Mouse (Mus musculus) CH12.LX (cell line): ENCODE data around the gene Ltv1. TPM values are rescaled to one million over a fixed set of nuclear protein-coding genes. Genes with fewer than 3 reads are reported as not detected.

Source experiments
- DNase-seq: peaks from one replicate; pipeline ENCODE4 v3.0.0-alpha.2; 2013; ENCODE audit errors: extremely low read depth
- H3K27ac ChIP-seq: 2 replicates; pipeline ENCODE4 v1.5.1; 2012; ENCODE audit warnings: low read depth, mild to moderate bottlenecking, control low read depth, moderate library complexity; ENCODE audit not compliant: insufficient read depth
- H3K27me3 ChIP-seq: replicated peaks from 2 replicates; pipeline ENCODE3; 2012; ENCODE audit warnings: inconsistent platforms
- H3K36me3 ChIP-seq, 2 experiments: replicated peaks in 1 of 2; 2 replicates each; pipeline versions ENCODE3 to v1.6.1; 2012; ENCODE audit warnings: inconsistent platforms in 1 of 2, low read length in 1 of 2, mild to moderate bottlenecking in 1 of 2, mixed read lengths in 1 of 2, moderate library complexity in 1 of 2; ENCODE audit not compliant: control insufficient read depth in 1 of 2, insufficient read depth in 1 of 2
- H3K4me1 ChIP-seq, 2 experiments: 2 replicates each; pipeline ENCODE4 v1.6.1; 2012; ENCODE audit warnings: inconsistent platforms in 1 of 2, moderate library complexity in 1 of 2; ENCODE audit not compliant: insufficient read depth in 2 of 2, control insufficient read depth in 1 of 2
- H3K4me2 ChIP-seq: 2 replicates; pipeline ENCODE4 v1.6.1; 2012; ENCODE audit warnings: low read depth, mild to moderate bottlenecking, control low read depth; ENCODE audit not compliant: poor library complexity, insufficient read depth, severe bottlenecking
- H3K4me3 ChIP-seq, 3 experiments: fragments of 150-350 bp in 1 of 3; sonication (generic) in 1 of 3; replicated peaks in 1 of 3; 2 replicates each; pipeline versions ENCODE3 to v1.5.1; 2011 to 2012; ENCODE audit warnings: low read depth in 2 of 3, low read length in 2 of 3, mild to moderate bottlenecking in 2 of 3, moderate library complexity in 2 of 3, control low read depth in 1 of 3, improper control_type of control experiment in 1 of 3, inconsistent platforms in 1 of 3, mixed read lengths in 1 of 3; ENCODE audit not compliant: poor library complexity in 1 of 3
- H3K79me2 ChIP-seq: replicated peaks from 2 replicates; pipeline ENCODE4 v1.6.1; 2012; ENCODE audit warnings: mild to moderate bottlenecking, moderate library complexity; ENCODE audit not compliant: control insufficient read depth, poor library complexity, insufficient read depth, severe bottlenecking; ENCODE audit errors: extremely low read depth
- H3K9ac ChIP-seq: 2 replicates; pipeline ENCODE4 v1.6.1; 2012; ENCODE audit warnings: low read depth, mild to moderate bottlenecking, control low read depth, moderate library complexity; ENCODE audit not compliant: insufficient read depth
- H3K9me3 ChIP-seq: replicated peaks from 2 replicates; pipeline ENCODE3; 2012; ENCODE audit warnings: low read length, inconsistent platforms, mixed read lengths
- BHLHE40 ChIP-seq: IDR thresholded peaks from 2 replicates; pipeline ENCODE4 v1.6.1; 2011; ENCODE audit warnings: mild to moderate bottlenecking, low read depth, low read length, improper control_type of control experiment
- CHD1 ChIP-seq: IDR thresholded peaks from 2 replicates; pipeline ENCODE4 v1.6.1; 2012; ENCODE audit warnings: low read depth, low read length, improper control_type of control experiment, inconsistent platforms
- ELF1 ChIP-seq: IDR thresholded peaks from 2 replicates; pipeline ENCODE4 v1.6.1; 2014; ENCODE audit warnings: low read depth, mild to moderate bottlenecking, inconsistent platforms, low read length, improper control_type of control experiment
- EP300 ChIP-seq: IDR thresholded peaks from 2 replicates; pipeline ENCODE4 v1.6.1; 2011; ENCODE audit warnings: low read length, improper control_type of control experiment
- ETS1 ChIP-seq: conservative IDR thresholded peaks from 2 replicates; pipeline ENCODE4 v1.6.1; 2012; ENCODE audit warnings: low read depth, mild to moderate bottlenecking, inconsistent platforms, low read length, improper control_type of control experiment, moderate library complexity
- HCFC1 ChIP-seq: IDR thresholded peaks from 2 replicates; pipeline ENCODE4 v1.6.1; 2012; ENCODE audit warnings: low read depth, mild to moderate bottlenecking, inconsistent platforms, low read length, improper control_type of control experiment
- JUND ChIP-seq: conservative IDR thresholded peaks from 2 replicates; pipeline ENCODE4 v1.6.1; 2011; ENCODE audit warnings: low read depth, low read length, improper control_type of control experiment
- MAX ChIP-seq: IDR thresholded peaks from 2 replicates; pipeline ENCODE4 v1.6.1; 2011; ENCODE audit warnings: low read length, improper control_type of control experiment
- MXI1 ChIP-seq: IDR thresholded peaks from 2 replicates; pipeline ENCODE4 v1.6.1; 2011; ENCODE audit warnings: mild to moderate bottlenecking, low read depth, low read length, improper control_type of control experiment
- MYC ChIP-seq: IDR thresholded peaks from 2 replicates; pipeline ENCODE4 v1.6.1; 2011; ENCODE audit warnings: low read depth, mild to moderate bottlenecking, improper control_type of control experiment, low read length
- NRF1 ChIP-seq: IDR thresholded peaks from 2 replicates; pipeline ENCODE4 v1.6.1; 2014; ENCODE audit warnings: low read depth, mild to moderate bottlenecking, inconsistent platforms, low read length, improper control_type of control experiment, moderate library complexity
- PAX5 ChIP-seq: IDR thresholded peaks from 2 replicates; pipeline ENCODE4 v1.6.1; 2012; ENCODE audit warnings: low read length, inconsistent platforms, mixed read lengths
- RAD21 ChIP-seq: IDR thresholded peaks from 2 replicates; pipeline ENCODE4 v1.6.1; 2011; ENCODE audit warnings: low read depth, mild to moderate bottlenecking, low read length, improper control_type of control experiment, moderate library complexity
- SMC3 ChIP-seq: IDR thresholded peaks from 2 replicates; pipeline ENCODE4 v1.6.1; 2011; ENCODE audit warnings: low read depth, low read length, improper control_type of control experiment
- TBP ChIP-seq: conservative IDR thresholded peaks from 2 replicates; pipeline ENCODE4 v1.6.1; 2011; ENCODE audit warnings: low read depth, low read length, improper control_type of control experiment
- TCF12 ChIP-seq: IDR thresholded peaks from 2 replicates; pipeline ENCODE4 v1.6.1; 2014; ENCODE audit warnings: low read depth, mild to moderate bottlenecking, inconsistent platforms, low read length, improper control_type of control experiment
- dilution Hi-C: fragments of 300-500 bp; cut with MboI; formaldehyde crosslinking; loops from 2 replicates; pipeline ENCODE4 v1.14.3; 2020; ENCODE audit warnings: low sequenced_read_pairs; ENCODE audit not compliant: extremely low pct_unique_long_range_greater_than_20kb, extremely low pct_ligation_motif_present
- in situ Hi-C: fragments of 300-500 bp; cut with MboI; formaldehyde crosslinking; loops from 3 replicates; pipeline ENCODE4 v1.14.3; 2019; ENCODE audit warnings: low sequenced_read_pairs, low pct_ligation_motif_present, low pct_unique_long_range_greater_than_20kb, mixed read lengths
- polyA plus RNA-seq: library from polyadenylated mRNA; unstranded; fragments of >175 nt; gene quantifications from 2 replicates; pipeline ENCODE4 v1.2.1, GENCODE M21; 2012; ENCODE audit warnings: low read depth; ENCODE audit not compliant: insufficient read length
- total RNA-seq, 2 experiments: library from RNA; depleted of rRNA; stranded (reverse); fragments of 300-350 nt in 1 of 2; fragments of >200 nt in 1 of 2; gene quantifications; 2 replicates each; pipeline ENCODE4 v1.2.3; 2012 to 2014

The Ltv1 gene
- total and polyA plus RNA-seq, 3 experiments: 32.1 to 93.4 (median 66.0) TPM

- in situ Hi-C loops: no loop called here
- TF ChIP-seq MYC: no peak
- TF ChIP-seq CHD1: no peak
- no peak for TF ChIP-seq BHLHE40
- TF ChIP-seq ELF1: no peak
- TF ChIP-seq MAX: no peak
- TF ChIP-seq TBP: no peak
- TF ChIP-seq SMC3: no peak
- no peak for TF ChIP-seq TCF12
- TF ChIP-seq PAX5: no peak
- no peak for TF ChIP-seq MXI1
- no peak for TF ChIP-seq RAD21
- TF ChIP-seq HCFC1: no peak
- TF ChIP-seq JUND: no peak
- TF ChIP-seq EP300: no peak
- no peaks in the 10 kb centered on the region for H3K9me3 ChIP-seq
- DNase-seq: no peak
- no peak overlapping the region for H3K4me2 ChIP-seq
- H3K4me1 ChIP-seq: peaks cover 0 to 19% of the 10 kb centered on the region in 2 experiments; a peak in 2 of 4 replicates
- H3K79me2 ChIP-seq: no peaks in the 10 kb centered on the region
- dilution Hi-C loops: no loop called here
- no peak overlapping the region for H3K9ac ChIP-seq
- H3K27me3 ChIP-seq: no peaks in the 10 kb centered on the region
- no peak overlapping the region for H3K4me3 ChIP-seq
- no peak overlapping the region for H3K27ac ChIP-seq
- H3K36me3 ChIP-seq: no peaks in the 10 kb centered on the region
These were observed 41.5 kb upstream of the Ltv1 start for GRCm38 (mm10) chr10:13234503-13234902.

GRCm38 (mm10) chr10:13233941-13234340 lies 41.0 kb upstream of the Ltv1 start:
- 0 out of 2 replicates have a peak, but pooled peaks have one; percentile 9 for TF ChIP-seq TBP
- no peak for TF ChIP-seq SMC3
- peak; percentile 49 for TF ChIP-seq NRF1
- TF ChIP-seq ETS1: no peak
- peak; percentile 69 for DNase-seq
- Histone ChIP-seq H3K4me3 (no peak overlapping the region), H3K4me1 (peaks cover 0 to 19% of the 10 kb centered on the region in 2 experiments; a peak in 2 of 4 replicates), H3K4me2 (no peak overlapping the region; the same call in 1 of the 2 replicates), H3K9me3 (no peaks in the 10 kb centered on the region), H3K36me3 (no peaks in the 10 kb centered on the region), H3K9ac (no peak overlapping the region), H3K27me3 (no peaks in the 10 kb centered on the region), H3K27ac (no peak overlapping the region), H3K79me2 (no peaks in the 10 kb centered on the region)
- dilution Hi-C loops (no loop called here), in situ Hi-C loops (no loop called here)
